Mouse (Mus musculus): Measurements from ENCODE around the gene Gm17359. TPM values are rescaled to one million over a fixed set of nuclear protein-coding genes. Genes with fewer than 3 reads are reported as not detected.

Gene Gm17359
- polyA plus RNA-seq, 1 experiment from 2014 or later, result not detected

- Histone ChIP-seq H3K36me3 (ENCODE audit: control insufficient read depth, insufficient read depth) (no peaks in the 10 kb centered on the region), H3K4me1 (replicated peaks; ENCODE audit: control insufficient read depth, insufficient read depth, low read length) (no peaks in the 10 kb centered on the region), H3K4me2 (replicated peaks; ENCODE audit: low read depth) (no peak overlapping the region), H3K9me3 (ENCODE audit: control insufficient read depth) (no peaks in the 10 kb centered on the region), H3K9ac (ENCODE audit: low read depth, low read length) (no peak overlapping the region), H3K4me3 (ENCODE audit: low read depth, low read length) (no peak overlapping the region), H3K27me3 (replicated peaks; ENCODE audit: control insufficient read depth, insufficient read depth, low read length) (no peaks in the 10 kb centered on the region), H3K27ac (ENCODE audit: low read depth, low read length) (no peak overlapping the region)
- no peak for ATAC-seq
- 87% methylated on average over 17 of the region's 17 CpGs for WGBS
- TF ChIP-seq CTCF (IDR thresholded peaks at IDR 0.05; ENCODE audit: low read depth), result no peak
Measured at GRCm38 (mm10) chr3:79342961-79343735, 6.7 kb downstream of the Gm17359 start.

GRCm38 (mm10) chr3:79349311-79349710 lies 12.8 kb downstream of the Gm17359 start:
- Histone ChIP-seq H3K4me1 (replicated peaks; ENCODE audit: control insufficient read depth, insufficient read depth, low read length) (no peaks in the 10 kb centered on the region), H3K9ac (ENCODE audit: low read depth, low read length) (no peak overlapping the region), H3K4me3 (ENCODE audit: low read depth, low read length) (no peak overlapping the region), H3K27ac (ENCODE audit: low read depth, low read length) (no peak overlapping the region), H3K27me3 (replicated peaks; ENCODE audit: control insufficient read depth, insufficient read depth, low read length) (no peaks in the 10 kb centered on the region), H3K9me3 (ENCODE audit: control insufficient read depth) (no peaks in the 10 kb centered on the region), H3K4me2 (replicated peaks; ENCODE audit: low read depth) (no peak overlapping the region), H3K36me3 (ENCODE audit: control insufficient read depth, insufficient read depth) (no peaks in the 10 kb centered on the region)
- 69% methylated on average over 1 of the region's 1 CpGs for WGBS
- no peak for ATAC-seq
- TF ChIP-seq CTCF (IDR thresholded peaks at IDR 0.05; ENCODE audit: low read depth), result no peak

GRCm38 (mm10) chr3:79358721-79359120 lies 22.3 kb downstream of the Gm17359 start:
- H3K4me2 ChIP-seq (replicated peaks; ENCODE audit: low read depth), result no peak overlapping the region
- no peak overlapping the region for H3K4me3 ChIP-seq (ENCODE audit: low read depth, low read length)
- no peaks in the 10 kb centered on the region for H3K9me3 ChIP-seq (ENCODE audit: control insufficient read depth)
- H3K9ac ChIP-seq (ENCODE audit: low read depth, low read length), result no peak overlapping the region
- no peak overlapping the region for H3K27ac ChIP-seq (ENCODE audit: low read depth, low read length)
- 23% methylated on average over 4 of the region's 4 CpGs for WGBS
- ATAC-seq, result no peak
- no peaks in the 10 kb centered on the region for H3K4me1 ChIP-seq (replicated peaks; ENCODE audit: control insufficient read depth, insufficient read depth, low read length)
- H3K36me3 ChIP-seq (ENCODE audit: control insufficient read depth, insufficient read depth), result no peaks in the 10 kb centered on the region
- H3K27me3 ChIP-seq (replicated peaks; ENCODE audit: control insufficient read depth, insufficient read depth, low read length), result no peaks in the 10 kb centered on the region
- no peak for TF ChIP-seq CTCF (IDR thresholded peaks at IDR 0.05; ENCODE audit: low read depth)

GRCm38 (mm10) chr3:79360317-79361101 lies 24.0 kb downstream of the Gm17359 start:
- no peaks in the 10 kb centered on the region for H3K36me3 ChIP-seq (ENCODE audit: control insufficient read depth, insufficient read depth)
- TF ChIP-seq CTCF (IDR thresholded peaks at IDR 0.05; ENCODE audit: low read depth), result no peak
- H3K27me3 ChIP-seq (replicated peaks; ENCODE audit: control insufficient read depth, insufficient read depth, low read length), result no peaks in the 10 kb centered on the region
- H3K9ac ChIP-seq (ENCODE audit: low read depth, low read length), result no peak overlapping the region
- WGBS, result 54% methylated on average over 15 of the region's 15 CpGs
- H3K4me3 ChIP-seq (ENCODE audit: low read depth, low read length), result no peak overlapping the region
- no peak for ATAC-seq
- H3K9me3 ChIP-seq (ENCODE audit: control insufficient read depth), result no peaks in the 10 kb centered on the region
- H3K4me2 ChIP-seq (replicated peaks; ENCODE audit: low read depth), result no peak overlapping the region
- no peak overlapping the region for H3K27ac ChIP-seq (ENCODE audit: low read depth, low read length)
- no peaks in the 10 kb centered on the region for H3K4me1 ChIP-seq (replicated peaks; ENCODE audit: control insufficient read depth, insufficient read depth, low read length)

- H3K9ac ChIP-seq (ENCODE audit: low read depth, low read length), result no peak overlapping the region
- H3K4me3 ChIP-seq (ENCODE audit: low read depth, low read length), result no peak overlapping the region
- H3K36me3 ChIP-seq (ENCODE audit: control insufficient read depth, insufficient read depth), result no peaks in the 10 kb centered on the region
- no peak for ATAC-seq
- H3K27ac ChIP-seq (ENCODE audit: low read depth, low read length), result no peak overlapping the region
- H3K9me3 ChIP-seq (ENCODE audit: control insufficient read depth), result no peaks in the 10 kb centered on the region
- 52% methylated on average over 8 of the region's 8 CpGs for WGBS
- no peaks in the 10 kb centered on the region for H3K27me3 ChIP-seq (replicated peaks; ENCODE audit: control insufficient read depth, insufficient read depth, low read length)
- TF ChIP-seq CTCF (IDR thresholded peaks at IDR 0.05; ENCODE audit: low read depth), result no peak
- no peaks in the 10 kb centered on the region for H3K4me1 ChIP-seq (replicated peaks; ENCODE audit: control insufficient read depth, insufficient read depth, low read length)
- no peak overlapping the region for H3K4me2 ChIP-seq (replicated peaks; ENCODE audit: low read depth)
Measured at GRCm38 (mm10) chr3:79366098-79366497, 29.6 kb downstream of the Gm17359 start.

GRCm38 (mm10) chr3:79368306-79368705 lies 31.8 kb downstream of the Gm17359 start:
- Histone ChIP-seq H3K9ac (ENCODE audit: low read depth, low read length) (no peak overlapping the region), H3K27me3 (replicated peaks; ENCODE audit: control insufficient read depth, insufficient read depth, low read length) (no peaks in the 10 kb centered on the region), H3K4me1 (replicated peaks; ENCODE audit: control insufficient read depth, insufficient read depth, low read length) (no peaks in the 10 kb centered on the region), H3K4me2 (replicated peaks; ENCODE audit: low read depth) (no peak overlapping the region), H3K9me3 (ENCODE audit: control insufficient read depth) (no peaks in the 10 kb centered on the region), H3K27ac (ENCODE audit: low read depth, low read length) (no peak overlapping the region), H3K36me3 (ENCODE audit: control insufficient read depth, insufficient read depth) (no peaks in the 10 kb centered on the region), H3K4me3 (ENCODE audit: low read depth, low read length) (no peak overlapping the region)
- TF ChIP-seq CTCF (IDR thresholded peaks at IDR 0.05; ENCODE audit: low read depth), result no peak
- 69% methylated on average over 6 of the region's 6 CpGs for WGBS
- ATAC-seq, result no peak

Measured in intestine, postnatal 0 days (tissue).